Mouse (Mus musculus) natural killer cell, adult 2 months (primary cell): ENCODE data around the gene Adamts17.

Source experiments
- DNase-seq, 2 experiments: peaks; one replicate each; pipeline ENCODE4 v3.0.0; 2022; ENCODE audit warnings: low spot score in 2 of 2

Adamts17 gene

DNA sequence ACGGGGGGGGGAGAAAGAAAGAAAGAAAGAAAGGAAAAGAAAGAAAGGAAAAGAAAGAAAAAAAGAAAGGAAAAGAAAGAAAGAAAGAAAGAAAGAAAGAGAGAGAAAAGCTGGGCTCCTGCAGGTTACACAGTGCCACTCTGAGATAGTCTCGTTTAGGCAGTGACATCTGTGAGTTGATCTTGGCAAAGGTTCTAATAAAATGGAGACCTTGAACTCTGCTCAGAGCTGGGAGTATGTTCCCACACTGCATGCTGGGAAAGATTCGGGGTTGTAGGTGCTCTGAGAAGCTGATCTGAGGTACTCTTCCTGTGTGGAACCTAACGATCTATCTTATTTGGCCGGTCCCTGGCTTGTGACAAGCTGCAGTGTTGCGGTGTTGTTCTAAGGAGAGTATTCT, 7.0 kb downstream of the Adamts17 start:
- DNase-seq: no peak

DNA sequence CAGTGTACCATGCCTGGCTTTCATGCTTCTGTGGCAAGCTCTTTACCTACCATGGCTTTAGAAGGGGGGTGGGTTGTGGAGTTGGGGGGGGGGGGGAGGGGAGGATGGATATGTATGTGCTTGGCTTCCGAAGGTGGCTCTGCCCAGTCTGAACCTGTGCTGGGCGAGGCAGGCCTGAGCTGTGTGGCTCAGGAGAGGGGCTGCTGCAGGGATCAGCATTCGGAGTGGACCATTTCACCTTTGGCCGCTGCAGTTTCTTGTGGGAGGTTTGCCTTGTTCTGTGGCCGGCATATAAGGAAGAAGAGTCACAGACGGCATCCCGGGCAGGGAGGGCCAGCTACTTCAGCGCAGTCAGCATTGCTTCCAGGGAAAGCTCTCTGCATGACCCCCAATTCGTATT, 7.8 kb downstream of the Adamts17 start:
- DNase-seq: no peak

DNA sequence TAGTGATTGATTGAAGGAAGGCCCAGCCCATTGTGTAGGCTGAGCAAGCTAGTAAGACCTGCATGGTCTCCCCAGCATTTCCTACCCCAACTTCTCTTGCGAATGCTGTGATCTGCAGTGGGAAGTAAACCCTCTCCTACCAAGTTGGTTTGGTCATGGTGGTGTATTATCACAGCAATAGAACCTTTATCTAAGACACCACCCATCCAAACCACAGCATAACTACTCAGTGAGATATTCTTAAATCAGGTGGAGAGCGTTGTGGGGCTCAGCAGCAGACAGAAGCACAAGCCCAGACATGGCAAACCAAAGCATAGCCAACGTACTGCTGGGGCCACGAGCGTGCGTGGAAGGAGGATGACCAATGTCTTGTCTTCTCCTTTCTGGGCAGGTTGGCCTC, 9.8 kb downstream of the Adamts17 start:
- no peak for DNase-seq

DNA sequence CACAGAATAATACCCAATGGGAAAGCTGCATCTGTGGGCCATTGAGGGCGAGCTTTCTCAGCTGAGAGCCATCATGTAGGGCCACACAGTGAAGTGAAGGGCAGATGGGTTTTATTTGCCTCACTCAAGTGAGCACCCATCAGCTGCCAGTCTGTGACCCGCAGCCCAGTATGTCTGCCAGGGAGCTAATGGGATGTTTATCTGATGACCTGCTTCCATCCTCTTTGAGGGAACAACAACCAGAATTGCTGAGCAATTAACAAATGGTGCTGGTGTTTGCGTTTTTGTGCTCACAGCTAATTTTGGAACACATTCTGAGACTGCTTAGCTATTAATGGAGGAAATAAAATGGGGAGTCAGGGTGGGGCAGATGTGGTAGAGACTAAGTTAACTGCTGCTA, 12.6 kb downstream of the Adamts17 start:
- no peak for DNase-seq

DNA sequence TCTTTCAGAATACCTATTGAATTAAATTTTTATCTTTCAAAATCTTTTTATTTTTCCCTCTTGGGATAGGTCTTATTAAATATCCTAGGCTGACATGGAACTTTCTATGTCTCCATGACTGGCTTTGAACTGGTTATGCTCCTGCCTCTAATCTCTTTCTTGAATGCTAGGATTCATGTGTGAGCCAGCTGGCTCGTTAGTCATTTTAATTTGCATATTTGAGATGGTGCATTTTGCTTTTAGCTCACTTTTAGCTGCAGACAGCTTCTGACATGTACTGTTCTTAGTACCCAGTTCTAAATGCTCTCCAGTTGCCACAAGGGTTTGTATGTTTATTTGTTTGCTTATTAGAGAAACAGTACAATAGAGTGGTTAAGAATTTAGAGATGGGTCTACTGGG, 18.1 kb downstream of the Adamts17 start:
- no peak for DNase-seq

DNA sequence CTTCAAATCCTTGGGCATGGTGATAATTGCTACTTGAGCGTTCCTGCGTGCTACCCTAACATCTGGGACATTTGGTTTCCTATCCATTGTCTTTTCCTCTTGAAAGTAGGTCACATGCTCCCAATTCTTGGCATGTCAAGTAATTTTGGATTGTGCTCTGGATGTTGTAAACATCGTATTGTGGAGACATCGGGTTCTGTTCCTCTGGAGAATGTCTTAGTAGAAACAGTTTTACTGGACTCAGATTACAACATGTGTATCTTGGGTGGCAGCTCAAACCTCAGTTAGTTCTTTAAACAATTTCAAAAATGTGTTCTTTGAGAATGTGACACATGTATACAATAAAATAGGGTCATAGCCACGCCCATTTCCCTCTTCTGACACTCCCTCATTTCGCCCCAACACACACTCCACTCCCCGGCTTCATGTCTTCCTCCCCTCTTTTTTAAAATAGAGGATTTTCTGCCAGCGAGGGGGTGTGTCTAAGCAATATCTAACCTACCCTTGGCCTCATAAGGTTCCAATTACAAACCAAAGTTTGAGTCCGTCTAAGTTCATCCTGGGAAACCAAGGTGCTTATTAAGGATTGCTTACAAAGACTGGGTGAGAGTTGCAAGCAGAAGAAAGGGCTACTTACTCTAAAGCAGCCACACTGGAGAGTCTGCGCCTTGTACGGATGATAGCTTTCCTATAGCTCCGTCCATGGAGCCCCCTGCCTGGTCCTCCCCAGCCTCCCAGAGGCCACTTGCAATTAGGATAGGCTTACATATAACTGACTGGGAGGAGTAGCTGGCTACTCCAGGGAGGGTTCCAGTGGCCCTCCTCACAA, 18.9 kb downstream of the Adamts17 start:
- DNase-seq: no peak

DNA sequence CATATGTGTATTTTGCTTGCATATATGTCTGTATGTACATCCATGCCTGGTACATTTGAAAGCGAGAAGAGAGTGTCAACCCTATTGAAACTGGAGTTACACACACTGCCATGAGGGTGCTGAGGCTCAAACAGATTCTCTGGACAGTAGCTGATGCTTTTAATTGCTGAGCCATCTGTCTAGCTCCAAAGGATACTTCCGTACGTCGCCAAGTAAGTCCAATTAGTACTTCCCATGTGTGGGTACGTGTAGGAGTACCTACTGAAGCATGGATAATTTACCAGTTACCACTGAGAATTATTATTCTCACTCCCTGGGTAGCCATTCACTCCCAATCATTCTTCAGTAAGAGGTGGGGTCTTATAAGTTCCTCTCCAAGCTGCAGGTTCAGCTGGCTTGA, 19.7 kb downstream of the Adamts17 start:
- DNase-seq: no peak

DNA sequence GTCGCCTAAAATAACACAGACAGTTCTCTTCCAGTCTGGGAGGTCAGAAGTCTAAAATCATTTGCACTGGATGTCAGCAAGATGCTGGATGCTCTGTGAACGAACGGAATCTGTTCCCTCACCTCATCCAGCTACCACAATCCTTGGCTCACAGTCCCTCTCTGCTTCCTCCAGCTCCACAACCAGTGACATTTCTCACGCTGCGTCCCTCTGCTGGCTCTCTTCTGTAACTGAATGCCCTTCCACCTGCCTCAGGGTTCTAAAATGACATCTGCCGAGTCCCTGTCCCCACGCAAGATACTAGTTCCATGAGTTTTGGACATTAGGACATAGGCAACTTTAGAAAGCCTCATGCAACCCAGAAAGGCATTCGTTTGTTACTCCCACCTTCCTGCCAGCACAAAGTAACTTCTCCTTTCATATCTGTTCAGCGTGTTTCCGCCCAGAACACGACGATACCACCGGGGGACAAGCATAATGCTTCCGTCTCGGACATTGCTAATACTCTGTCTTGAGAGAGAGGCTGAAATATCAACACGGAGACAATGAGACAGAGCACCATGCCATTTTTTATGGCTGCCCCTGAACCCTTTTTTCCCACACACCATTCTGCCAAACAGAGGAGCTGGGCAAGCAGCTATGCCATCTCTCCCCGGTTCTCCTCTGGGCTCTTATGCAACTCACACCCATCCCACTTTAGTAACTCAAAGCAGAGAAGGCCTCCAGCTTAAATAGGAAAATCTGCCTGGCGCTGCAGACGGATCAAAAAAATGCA, 27.6 kb downstream of the Adamts17 start:
- DNase-seq: no peak

DNA sequence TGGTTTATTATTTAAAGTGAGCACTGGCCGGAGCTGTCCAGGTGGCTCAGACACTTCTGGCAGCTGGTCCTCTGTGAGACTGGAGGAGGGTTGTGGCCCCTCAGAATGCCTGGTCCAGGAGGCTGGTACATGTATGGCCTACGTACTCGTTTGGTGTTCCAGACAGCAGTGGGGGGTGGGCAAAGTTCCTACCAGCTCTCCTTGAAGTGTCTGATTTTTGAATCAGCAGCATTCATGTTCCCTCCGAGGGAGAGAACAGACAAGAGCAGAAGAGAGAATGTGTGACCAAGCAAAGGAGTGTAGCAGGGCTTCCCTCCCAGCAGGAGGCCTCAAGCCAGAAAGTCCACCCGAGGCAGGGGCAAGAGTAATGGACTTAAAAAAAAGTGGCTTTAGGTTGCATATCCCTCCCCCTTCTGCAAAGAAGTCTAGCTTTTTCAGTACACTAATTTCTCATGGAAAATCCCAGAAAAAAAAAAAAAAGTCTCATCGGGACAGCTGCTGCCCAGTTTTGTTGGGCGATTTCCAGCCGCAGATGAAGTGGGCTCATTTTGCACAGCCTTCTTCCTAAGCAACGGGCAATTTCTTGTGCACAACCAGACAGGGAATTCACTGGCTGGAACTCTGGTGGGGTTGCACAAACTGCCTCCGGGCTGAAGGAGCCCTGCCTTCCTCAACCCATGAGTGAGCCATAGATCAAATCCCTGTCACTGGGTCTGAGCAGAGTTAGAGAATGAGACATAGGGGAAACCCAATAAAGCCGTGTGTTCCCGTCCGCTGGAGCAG, 28.4 kb downstream of the Adamts17 start:
- DNase-seq: no peak

DNA sequence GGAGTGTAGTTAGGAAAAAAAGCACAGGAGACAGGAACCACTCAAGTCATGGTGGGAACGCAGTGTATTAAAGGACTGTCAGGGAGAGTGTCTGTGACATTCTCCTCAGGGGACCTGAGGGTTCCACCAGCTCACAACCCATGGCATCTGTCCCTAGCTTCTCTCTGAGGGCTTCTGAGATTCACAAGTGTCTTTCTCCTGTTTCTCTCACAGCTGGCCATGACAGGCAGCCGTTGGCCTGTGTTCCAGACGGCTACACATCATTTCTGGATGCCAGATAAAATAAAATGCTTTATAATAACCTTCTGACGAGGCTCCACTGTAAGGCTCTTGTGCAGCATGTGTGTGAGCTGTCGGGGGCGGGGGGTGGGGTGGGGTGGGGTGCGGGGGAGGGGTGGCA, 32.0 kb downstream of the Adamts17 start:
- DNase-seq: no peak

DNA sequence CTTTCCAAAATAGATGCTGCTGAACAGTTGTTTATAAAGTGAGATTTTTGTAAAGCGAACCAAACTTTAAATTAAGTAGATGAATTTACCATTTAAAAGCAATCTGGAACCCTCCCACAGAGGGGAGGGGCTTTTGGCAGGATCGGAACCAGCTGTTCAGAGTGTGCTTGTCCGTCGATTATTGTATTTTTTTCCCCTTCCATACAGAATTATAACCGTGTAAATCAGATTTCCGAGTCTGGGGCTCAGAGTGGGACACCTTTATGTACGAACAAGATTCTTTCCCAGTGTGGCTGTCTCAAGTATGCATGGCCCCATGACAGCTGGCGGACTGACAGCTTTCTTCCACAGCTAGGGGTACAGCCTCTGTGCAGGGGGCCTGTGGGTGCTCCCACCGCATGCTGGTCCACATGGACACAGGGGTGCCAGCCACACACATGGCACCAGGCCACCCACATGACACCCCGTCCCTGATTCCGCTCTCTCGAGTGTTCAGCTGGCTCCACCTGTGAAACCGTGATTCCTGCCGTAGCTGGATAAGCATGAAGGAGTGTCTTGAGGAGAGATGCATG, 32.5 kb downstream of the Adamts17 start:
- no peak for DNase-seq

DNA sequence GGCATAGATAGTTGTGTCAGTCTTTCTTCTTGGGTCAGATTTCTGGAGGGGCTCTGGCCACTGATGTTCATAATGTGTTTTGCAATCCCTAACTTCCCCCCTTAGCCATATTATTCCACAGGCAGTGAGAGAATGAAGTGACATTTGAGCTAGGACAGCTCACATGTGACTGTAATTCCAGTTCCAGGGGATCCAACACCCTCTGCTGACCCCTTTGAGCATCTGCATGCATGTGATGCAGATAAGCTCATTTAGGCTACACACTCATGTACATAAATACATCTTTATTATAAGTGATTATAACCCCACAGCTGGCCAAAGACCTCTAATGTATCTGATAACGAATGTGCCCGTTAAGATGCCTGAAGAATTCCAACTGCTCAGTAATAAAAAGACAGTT, 33.7 kb downstream of the Adamts17 start:
- no peak for DNase-seq

DNA sequence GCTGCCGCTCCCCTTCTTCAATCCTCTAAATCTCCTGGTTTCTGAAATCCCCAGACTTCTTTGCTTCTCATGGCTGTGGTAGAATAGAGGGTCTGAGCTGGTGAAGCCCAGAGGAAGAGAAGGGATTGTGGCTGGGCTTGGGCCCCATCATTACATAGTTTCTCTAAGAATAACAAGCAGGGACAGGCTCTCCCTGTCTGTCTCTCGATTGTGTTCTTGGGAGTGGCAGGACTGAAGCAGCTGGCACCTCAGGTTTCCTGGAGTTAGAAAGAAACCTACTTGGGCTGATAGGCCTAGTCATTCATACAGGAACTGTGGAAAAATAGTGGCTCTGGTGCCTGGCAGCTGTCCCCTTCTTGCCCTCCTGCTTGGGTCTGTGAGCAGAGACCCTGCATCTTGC, 51.9 kb downstream of the Adamts17 start:
- no peak for DNase-seq

DNA sequence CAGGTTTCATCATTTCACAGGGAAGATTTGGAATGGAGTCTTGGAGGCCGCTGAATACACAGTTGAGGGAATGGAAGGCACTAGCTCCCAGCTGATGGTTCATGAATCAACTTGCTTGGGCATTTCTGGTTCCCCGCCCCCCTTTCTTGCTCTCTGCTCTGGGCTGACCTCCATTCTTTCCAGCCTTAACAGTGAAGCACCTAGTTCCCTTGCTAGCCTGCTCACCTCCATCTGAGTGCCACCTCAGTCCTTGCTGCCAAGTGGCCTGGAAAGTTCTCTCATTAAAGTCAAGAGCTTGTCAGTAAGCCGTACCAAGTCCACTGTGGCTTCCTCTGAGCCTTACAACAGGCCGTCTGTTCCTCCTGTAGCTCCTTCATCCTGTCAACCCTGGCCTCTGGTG, 52.6 kb downstream of the Adamts17 start:
- DNase-seq: no peak

DNA sequence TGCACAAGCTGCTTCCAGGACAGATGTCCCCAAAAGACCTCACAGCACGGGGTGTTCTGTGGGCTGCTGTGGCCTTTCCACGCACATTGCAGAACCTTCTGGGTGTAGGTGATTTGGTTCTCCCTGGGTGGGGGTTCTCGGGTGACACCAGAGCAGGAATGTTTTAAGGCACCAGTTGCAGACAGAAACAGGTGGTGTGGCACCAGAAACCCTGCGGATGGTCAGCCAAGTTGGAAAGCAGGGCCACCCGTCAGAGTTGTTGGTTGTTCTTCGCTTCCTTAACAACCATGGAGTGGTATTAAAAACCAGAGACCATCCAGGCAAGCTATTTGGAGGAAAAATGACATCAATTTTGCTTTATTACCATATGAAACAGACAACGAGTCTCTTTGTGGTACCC, 62.8 kb downstream of the Adamts17 start:
- no peak for DNase-seq

DNA sequence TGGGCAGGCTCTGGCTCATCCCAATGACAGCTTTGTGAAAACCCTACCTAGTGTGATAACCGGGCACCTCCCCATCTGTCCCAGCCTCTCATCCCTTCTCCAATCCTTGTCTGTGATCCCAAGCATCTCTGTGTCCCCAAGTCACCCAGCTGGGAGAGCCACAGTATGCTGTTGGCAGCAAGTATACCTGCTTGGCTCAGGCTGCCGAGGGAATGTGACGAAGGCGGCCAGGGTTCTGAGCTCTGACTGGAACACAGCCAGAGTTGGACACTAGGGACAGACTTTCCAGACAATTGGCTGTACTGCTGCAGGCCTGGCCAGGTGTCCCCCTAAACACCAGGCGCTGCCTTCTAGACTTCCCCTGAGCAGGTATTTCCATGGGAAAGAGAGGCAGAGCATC, 63.5 kb downstream of the Adamts17 start:
- DNase-seq: no peak

DNA sequence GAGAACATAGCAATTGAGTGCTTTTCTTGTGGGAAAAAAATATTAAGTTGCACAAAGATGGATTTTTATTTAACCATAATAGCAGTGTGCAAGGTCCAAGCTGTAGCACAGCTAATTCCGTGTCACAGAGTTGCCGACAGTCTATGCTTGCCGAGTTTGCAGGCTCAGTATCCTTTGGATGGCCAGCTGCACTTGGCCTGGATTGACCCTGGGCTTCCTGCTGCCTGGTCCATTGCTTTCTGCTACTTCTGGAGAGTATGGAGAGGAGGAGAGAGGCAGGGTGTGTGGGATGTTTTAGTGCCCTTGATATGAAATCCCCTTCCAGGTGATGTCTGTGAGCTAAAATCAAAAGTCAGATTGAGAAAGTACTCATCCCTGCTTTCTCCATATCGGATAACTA, 66.4 kb downstream of the Adamts17 start:
- DNase-seq: no peak

DNA sequence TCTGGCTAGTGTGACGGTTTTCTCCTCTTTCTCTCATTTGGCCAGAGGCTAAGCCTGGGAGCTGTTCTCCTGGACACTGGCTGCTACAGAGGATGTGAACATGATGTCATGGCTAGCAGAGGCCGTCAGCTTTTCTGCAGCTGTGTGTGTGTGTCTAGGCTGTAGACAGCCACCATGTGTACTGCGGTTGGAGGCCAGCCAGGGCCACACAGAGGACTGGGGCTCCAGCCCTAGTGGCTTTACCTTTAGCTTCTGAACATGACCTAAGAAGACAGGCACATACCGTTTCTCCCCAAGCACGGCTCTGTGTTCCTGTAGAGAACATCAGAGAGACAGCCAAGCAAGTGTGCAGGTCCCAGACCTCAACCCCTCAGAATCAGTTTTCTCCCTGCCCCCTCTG, 73.3 kb downstream of the Adamts17 start:
- no peak for DNase-seq

DNA sequence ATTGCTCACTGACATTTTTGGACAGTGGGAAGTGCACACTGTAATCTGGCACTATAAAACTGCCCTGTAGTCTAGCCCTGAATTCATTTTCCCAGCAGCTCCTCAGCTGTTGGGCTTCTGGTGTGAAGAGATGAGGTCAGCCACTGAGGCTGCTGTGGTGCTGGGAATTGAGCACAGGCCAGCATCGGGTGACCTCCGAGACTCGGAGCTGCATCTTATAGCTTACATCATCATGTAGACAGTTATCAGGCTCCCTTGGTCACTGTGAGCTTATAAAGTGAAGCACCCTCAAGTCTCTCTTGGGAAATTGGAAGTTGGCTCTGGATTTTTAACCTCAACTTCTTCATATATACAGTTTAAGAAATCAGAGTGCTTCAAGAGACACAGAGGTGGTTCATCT, 84.1 kb downstream of the Adamts17 start:
- no peak for DNase-seq

DNA sequence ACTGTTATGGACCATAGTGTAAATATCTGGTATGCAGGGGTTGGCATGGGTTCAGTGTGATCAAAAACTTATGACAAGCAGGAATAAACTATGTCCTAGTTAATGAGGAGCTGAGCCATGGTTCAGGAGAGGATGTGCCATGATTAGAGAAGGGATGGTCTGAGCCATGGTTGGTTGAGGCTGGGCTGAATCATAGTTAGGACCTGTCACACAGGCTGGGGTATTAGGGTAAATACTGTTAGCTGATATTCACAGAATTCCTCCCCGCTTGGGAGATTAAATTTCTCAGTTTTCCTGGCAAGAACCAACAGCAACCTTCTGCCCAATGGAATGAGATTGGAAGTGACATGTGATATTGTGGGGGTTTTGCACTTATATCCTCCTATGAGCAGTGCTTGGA, 84.6 kb downstream of the Adamts17 start:
- no peak for DNase-seq

DNA sequence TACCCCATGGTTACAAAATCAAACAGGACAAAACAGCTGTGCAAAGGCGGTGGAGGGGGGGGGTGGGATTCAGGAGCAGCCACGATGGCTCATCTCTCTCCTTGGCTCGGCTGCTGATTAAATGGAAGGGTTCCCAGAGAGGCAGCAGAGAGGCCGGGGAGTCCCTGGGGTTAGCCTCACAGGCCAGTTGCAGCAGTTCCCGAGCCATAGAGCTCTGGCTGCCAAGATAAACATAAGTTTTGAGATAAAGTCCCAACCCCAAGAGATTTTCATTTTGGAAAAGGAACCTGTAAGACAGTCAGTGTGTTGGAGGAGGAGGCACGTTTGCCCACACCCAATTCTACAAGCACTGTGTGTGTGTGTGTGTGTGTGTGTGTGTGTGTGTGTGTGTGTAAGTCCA, 89.7 kb downstream of the Adamts17 start:
- DNase-seq: no peak

DNA sequence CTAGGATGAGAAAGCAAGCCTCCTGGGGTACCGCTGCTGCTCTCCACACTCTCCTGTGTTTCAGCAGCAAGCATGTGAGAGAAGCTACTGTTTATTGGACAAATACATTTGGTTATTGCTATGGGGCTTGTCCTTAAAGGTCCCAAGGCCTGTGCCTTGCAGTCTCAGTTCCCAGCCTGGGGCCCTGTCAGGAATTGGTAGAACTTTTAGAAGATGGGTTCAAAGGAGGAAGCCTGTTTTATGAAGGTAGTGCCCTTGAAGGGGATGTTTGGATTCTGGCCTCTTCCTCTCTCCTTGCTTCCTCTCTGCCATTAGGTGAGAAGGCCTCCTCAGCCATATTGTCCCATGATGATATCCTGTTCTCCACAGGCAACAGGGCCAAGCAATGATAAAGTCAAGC, 91.8 kb downstream of the Adamts17 start:
- no peak for DNase-seq
